Mouse (Mus musculus) small intestine, adult 2 months (tissue): ENCODE data around the gene Nfia.

ENCODE experiments used
- CTCF ChIP-seq: fragments of 200-500 bp; IDR thresholded peaks from 2 replicates; pipeline ENCODE4 v1.5.1; 2012; ENCODE audit warnings: low read depth, mild to moderate bottlenecking, control low read depth, inconsistent platforms, low read length, moderate library complexity, mixed read lengths; ENCODE audit not compliant: insufficient replicate concordance, insufficient read length; ENCODE audit errors: extremely low read depth
- POLR2A ChIP-seq: fragments of 200-500 bp; IDR thresholded peaks from 2 replicates; pipeline ENCODE4 v1.6.1; 2012; ENCODE audit warnings: low read depth, mild to moderate bottlenecking, control low read depth, inconsistent platforms, low read length, moderate library complexity

- no peak for TF ChIP-seq POLR2A
- TF ChIP-seq CTCF: no peak
These were observed 312.5 kb downstream of the Nfia start for GRCm38 (mm10) chr4:98085060-98085459.
